Mouse (Mus musculus): ENCODE measurements at regions not wholly inside any gene's neighbourhood (a gene's known extent, or its start where the extent isn't known, plus 50 kb on each side); places are given as distances from the start of the nearest gene placed in this dataset.

DNA sequence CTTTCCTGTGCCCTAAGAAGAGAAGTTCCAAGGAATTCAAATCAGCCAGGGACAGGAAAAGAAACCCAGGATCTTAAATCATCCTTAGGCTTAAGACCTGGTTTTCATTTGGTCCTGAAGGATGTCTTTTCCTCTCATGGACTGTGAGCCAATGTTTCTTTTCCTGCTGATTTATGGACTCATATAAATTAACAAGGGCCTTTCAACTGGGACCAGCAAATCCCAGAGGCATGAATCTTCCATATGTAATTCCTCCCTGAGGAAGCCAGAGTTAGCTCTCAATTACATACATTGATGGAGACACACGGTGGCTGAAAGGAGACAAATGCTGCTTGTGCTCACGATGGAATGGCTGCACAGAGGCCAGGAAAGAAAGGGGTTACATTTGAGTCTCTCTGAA, 230.2 kb upstream of the Tnc start:
- no peak overlapping the region for H3K4me3 ChIP-seq (ENCODE audit: insufficient read depth, poor library complexity, severe bottlenecking)
- no peak for TF ChIP-seq FOSL1 (IDR thresholded peaks at IDR 0.05; ENCODE audit: insufficient read depth, low read length, poor library complexity, severe bottlenecking)
- H3K36me3 ChIP-seq (ENCODE audit: control insufficient read depth, insufficient read depth): no peaks in the 10 kb centered on the region
- H3ac ChIP-seq (ENCODE audit: control insufficient read depth, insufficient read length, low read depth): no peak overlapping the region
- H3K79me2 ChIP-seq (ENCODE audit: control insufficient read depth, insufficient read depth): no peaks in the 10 kb centered on the region
- H3K27me3 ChIP-seq (ENCODE audit: control insufficient read depth, insufficient read depth, insufficient read length): no peaks in the 10 kb centered on the region
- H3K79me3 ChIP-seq (ENCODE audit: low read depth): no peaks in the 10 kb centered on the region

- TF ChIP-seq FOSL1 (IDR thresholded peaks at IDR 0.05; ENCODE audit: insufficient read depth, low read length, poor library complexity, severe bottlenecking) (no peak), MYOD1 (IDR thresholded peaks at IDR 0.05; ENCODE audit: control insufficient read depth, insufficient read length, low read depth) (no peak), MAX (IDR thresholded peaks at IDR 0.05) (no peak), CTCF (IDR thresholded peaks at IDR 0.05; ENCODE audit: control insufficient read depth, insufficient read depth, insufficient read length) (no peak)
- Histone ChIP-seq H3ac (ENCODE audit: control insufficient read depth, insufficient read length, low read depth) (no peak overlapping the region), H3K79me2 (ENCODE audit: control insufficient read depth, insufficient read depth) (no peaks in the 10 kb centered on the region), H3K4me3 (ENCODE audit: insufficient read depth, poor library complexity, severe bottlenecking) (no peak overlapping the region), H3K36me3 (ENCODE audit: control insufficient read depth, insufficient read depth) (no peaks in the 10 kb centered on the region), H3K79me3 (ENCODE audit: low read depth) (no peaks in the 10 kb centered on the region), H3K27me3 (ENCODE audit: control insufficient read depth, insufficient read depth, insufficient read length) (no peaks in the 10 kb centered on the region)
These were observed 227.6 kb upstream of the Tnc start for GRCm38 (mm10) chr4:64274291-64274960.

DNA sequence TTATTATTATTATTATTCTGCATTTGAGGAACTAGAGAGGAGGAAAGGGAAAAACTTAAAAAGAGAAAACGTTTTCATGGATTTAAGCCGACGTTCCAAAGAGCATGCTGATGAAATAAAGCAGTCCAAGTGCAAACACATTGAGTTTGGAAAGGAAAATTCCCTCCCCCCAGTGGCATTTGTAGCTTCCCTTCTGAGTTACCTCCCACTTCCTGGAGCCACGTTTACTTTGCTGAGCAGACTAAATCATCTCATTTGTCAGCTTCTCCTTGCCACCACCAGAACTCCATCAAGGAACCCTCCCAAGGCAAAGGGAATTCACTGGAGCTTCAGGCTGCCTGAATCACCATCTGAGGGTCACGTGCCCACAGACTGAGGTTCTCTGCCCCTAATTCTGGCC, 223.0 kb upstream of the Tnc start:
- Histone ChIP-seq H3K4me3 (ENCODE audit: insufficient read depth, poor library complexity, severe bottlenecking) (no peak overlapping the region), H3ac (ENCODE audit: control insufficient read depth, insufficient read length, low read depth) (no peak overlapping the region), H3K79me3 (ENCODE audit: low read depth) (no peaks in the 10 kb centered on the region), H3K36me3 (ENCODE audit: control insufficient read depth, insufficient read depth) (no peaks in the 10 kb centered on the region), H3K79me2 (ENCODE audit: control insufficient read depth, insufficient read depth) (no peaks in the 10 kb centered on the region), H3K27me3 (ENCODE audit: control insufficient read depth, insufficient read depth, insufficient read length) (no peaks in the 10 kb centered on the region)
- no peak for TF ChIP-seq MAX (IDR thresholded peaks at IDR 0.05)
- TF ChIP-seq CTCF (IDR thresholded peaks at IDR 0.05; ENCODE audit: control insufficient read depth, insufficient read depth, insufficient read length): no peak
- no peak for TF ChIP-seq USF1 (IDR thresholded peaks at IDR 0.05; ENCODE audit: low read depth)
- no peak for TF ChIP-seq FOSL1 (IDR thresholded peaks at IDR 0.05; ENCODE audit: insufficient read depth, low read length, poor library complexity, severe bottlenecking)
- TF ChIP-seq MYOG (IDR thresholded peaks at IDR 0.05; ENCODE audit: control insufficient read depth, extremely low read depth, insufficient read length): no peak
- no peak for TF ChIP-seq CEBPB (IDR thresholded peaks at IDR 0.05; ENCODE audit: low read depth)
- no peak for TF ChIP-seq MYOD1 (IDR thresholded peaks at IDR 0.05; ENCODE audit: control insufficient read depth, insufficient read length, low read depth)

- Histone ChIP-seq H3ac (ENCODE audit: control insufficient read depth, insufficient read length, low read depth) (no peak overlapping the region), H3K36me3 (ENCODE audit: control insufficient read depth, insufficient read depth) (no peaks in the 10 kb centered on the region), H3K79me2 (ENCODE audit: control insufficient read depth, insufficient read depth) (no peaks in the 10 kb centered on the region), H3K4me3 (ENCODE audit: insufficient read depth, poor library complexity, severe bottlenecking) (no peak overlapping the region), H3K79me3 (ENCODE audit: low read depth) (no peaks in the 10 kb centered on the region), H3K27me3 (ENCODE audit: control insufficient read depth, insufficient read depth, insufficient read length) (no peaks in the 10 kb centered on the region)
- no peak for TF ChIP-seq CTCF (IDR thresholded peaks at IDR 0.05; ENCODE audit: control insufficient read depth, insufficient read depth, insufficient read length)
- no peak for TF ChIP-seq MAX (IDR thresholded peaks at IDR 0.05)
- no peak for TF ChIP-seq MYOD1 (IDR thresholded peaks at IDR 0.05; ENCODE audit: control insufficient read depth, insufficient read length, low read depth)
- TF ChIP-seq CEBPB (IDR thresholded peaks at IDR 0.05; ENCODE audit: low read depth): no peak
- TF ChIP-seq MYOG (IDR thresholded peaks at IDR 0.05; ENCODE audit: control insufficient read depth, extremely low read depth, insufficient read length): no peak
- TF ChIP-seq USF1 (IDR thresholded peaks at IDR 0.05; ENCODE audit: low read depth): no peak
- no peak for TF ChIP-seq FOSL1 (IDR thresholded peaks at IDR 0.05; ENCODE audit: insufficient read depth, low read length, poor library complexity, severe bottlenecking)
These were observed 222.3 kb upstream of the Tnc start for GRCm38 (mm10) chr4:64269117-64269516.

- no peaks in the 10 kb centered on the region for H3K36me3 ChIP-seq (ENCODE audit: control insufficient read depth, insufficient read depth)
- H3K79me3 ChIP-seq (ENCODE audit: low read depth): no peaks in the 10 kb centered on the region
- no peak overlapping the region for H3K4me3 ChIP-seq (ENCODE audit: insufficient read depth, poor library complexity, severe bottlenecking)
- no peak overlapping the region for H3ac ChIP-seq (ENCODE audit: control insufficient read depth, insufficient read length, low read depth)
- no peaks in the 10 kb centered on the region for H3K27me3 ChIP-seq (ENCODE audit: control insufficient read depth, insufficient read depth, insufficient read length)
- no peaks in the 10 kb centered on the region for H3K79me2 ChIP-seq (ENCODE audit: control insufficient read depth, insufficient read depth)
- TF ChIP-seq CTCF (IDR thresholded peaks at IDR 0.05; ENCODE audit: control insufficient read depth, insufficient read depth, insufficient read length) (no peak), MAX (IDR thresholded peaks at IDR 0.05) (no peak), FOSL1 (IDR thresholded peaks at IDR 0.05; ENCODE audit: insufficient read depth, low read length, poor library complexity, severe bottlenecking) (no peak)
These were observed 213.7 kb upstream of the Tnc start for GRCm38 (mm10) chr4:64260473-64260872.

DNA sequence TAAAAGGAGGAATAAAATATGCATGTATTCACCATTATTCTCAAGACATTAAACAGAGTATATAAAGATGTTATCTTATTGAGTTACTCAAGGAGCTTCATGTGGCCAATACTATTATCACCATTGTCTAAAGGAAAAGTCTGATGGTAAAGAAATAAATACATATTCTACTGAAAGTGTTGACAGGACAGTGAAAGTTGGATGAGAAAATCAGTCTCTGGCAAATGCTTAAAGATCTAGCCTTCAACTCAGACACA, 213.3 kb upstream of the Tnc start:
- Histone ChIP-seq H3K27me3 (ENCODE audit: control insufficient read depth, insufficient read depth, insufficient read length) (no peaks in the 10 kb centered on the region), H3K79me3 (ENCODE audit: low read depth) (no peaks in the 10 kb centered on the region), H3K4me3 (ENCODE audit: insufficient read depth, poor library complexity, severe bottlenecking) (no peak overlapping the region), H3ac (ENCODE audit: control insufficient read depth, insufficient read length, low read depth) (no peak overlapping the region), H3K36me3 (ENCODE audit: control insufficient read depth, insufficient read depth) (no peaks in the 10 kb centered on the region), H3K79me2 (ENCODE audit: control insufficient read depth, insufficient read depth) (no peaks in the 10 kb centered on the region)
- no peak for TF ChIP-seq MYOG (IDR thresholded peaks at IDR 0.05; ENCODE audit: control insufficient read depth, extremely low read depth, insufficient read length)
- TF ChIP-seq MYOD1 (IDR thresholded peaks at IDR 0.05; ENCODE audit: control insufficient read depth, insufficient read length, low read depth): no peak
- TF ChIP-seq CTCF (IDR thresholded peaks at IDR 0.05; ENCODE audit: control insufficient read depth, insufficient read depth, insufficient read length): no peak
- TF ChIP-seq FOSL1 (IDR thresholded peaks at IDR 0.05; ENCODE audit: insufficient read depth, low read length, poor library complexity, severe bottlenecking): no peak
- no peak for TF ChIP-seq MAX (IDR thresholded peaks at IDR 0.05)
- TF ChIP-seq USF1 (IDR thresholded peaks at IDR 0.05; ENCODE audit: low read depth): no peak
- TF ChIP-seq CEBPB (IDR thresholded peaks at IDR 0.05; ENCODE audit: low read depth): no peak
